Mouse (Mus musculus) liver, embryonic 12.5 days (tissue): ENCODE results near the gene Med13l. TPM values are rescaled to one million over a fixed set of nuclear protein-coding genes. Genes with fewer than 3 reads are reported as not detected.

Source experiments
- ATAC-seq: fragments of 200-750 bp; cut with Nextera tagmentation; 2 replicates; pipeline ENCODE4 v1.8.0; 2017; ENCODE audit warnings: moderate number of reproducible peaks, mild to moderate bottlenecking, moderate library complexity
- H3K27ac ChIP-seq: fragments of 300-500 bp; sonication (generic); 2 replicates; pipeline ENCODE4 v1.5.1; 2016; ENCODE audit warnings: mild to moderate bottlenecking
- H3K27me3 ChIP-seq: fragments of 300-500 bp; sonication (generic); replicated peaks from 2 replicates; pipeline ENCODE4 v1.6.1; 2016; ENCODE audit warnings: mild to moderate bottlenecking, moderate library complexity
- H3K36me3 ChIP-seq: fragments of 300-500 bp; sonication (generic); 2 replicates; pipeline ENCODE4 v1.6.1; 2016; ENCODE audit warnings: mild to moderate bottlenecking, moderate library complexity
- H3K4me1 ChIP-seq: fragments of 300-500 bp; sonication (generic); 2 replicates; pipeline ENCODE4 v1.6.1; 2016
- H3K4me2 ChIP-seq: fragments of 300-500 bp; sonication (generic); 2 replicates; pipeline ENCODE4 v1.6.1; 2016; ENCODE audit warnings: mild to moderate bottlenecking, moderate library complexity
- H3K4me3 ChIP-seq: fragments of 300-500 bp; sonication (generic); 2 replicates; pipeline ENCODE4 v1.5.1; 2016; ENCODE audit warnings: mild to moderate bottlenecking, moderate library complexity
- H3K9ac ChIP-seq: fragments of 300-500 bp; sonication (generic); 2 replicates; pipeline ENCODE4 v1.6.1; 2016; ENCODE audit warnings: mild to moderate bottlenecking, moderate library complexity
- H3K9me3 ChIP-seq: fragments of 300-500 bp; sonication (generic); replicated peaks from 2 replicates; pipeline ENCODE4 v1.6.1; 2016; ENCODE audit warnings: mild to moderate bottlenecking, moderate library complexity
- WGBS: fragments of 180-500 bp; shearing (Covaris S2); methylation state at CpG from one replicate; pipeline ENCODE4 v1.1.7; 2016; ENCODE audit not compliant: insufficient replicate concordance; 5-methylcytosine and 5-hydroxymethylcytosine counted together
- polyA plus RNA-seq: library from polyadenylated mRNA; unstranded; fragments of >200 nt; fragmentation: Nextera tagmentation; extraction: Ambion mirVana; gene quantifications from 2 replicates; pipeline ENCODE4 v1.2.1, GENCODE M21; 2016

Gene Med13l
- polyA plus RNA-seq, 1 experiment from 2014 or later: 13.0 TPM

DNA sequence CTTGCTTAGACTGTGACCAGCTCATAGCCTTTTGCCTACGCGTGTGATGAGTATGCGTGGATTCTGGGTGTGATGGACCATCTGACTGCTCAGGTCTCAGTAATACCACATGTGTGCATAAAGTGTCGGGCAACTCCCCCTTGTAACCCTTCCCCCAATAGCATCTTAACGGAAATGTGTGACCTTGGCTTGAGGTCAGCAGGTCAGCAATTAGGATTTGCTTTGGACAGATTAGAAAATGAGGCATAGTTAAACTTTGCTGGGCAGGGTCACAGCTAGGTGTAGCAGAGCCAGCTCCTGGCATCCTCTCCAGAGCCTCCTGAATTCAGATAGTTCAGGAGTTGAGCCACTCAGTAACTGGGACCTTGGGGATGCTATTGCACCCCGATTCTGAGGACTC is 1.6 kb upstream of the Med13l start:
- peak overlapping the region; percentile 94 for H3K4me3 ChIP-seq

DNA sequence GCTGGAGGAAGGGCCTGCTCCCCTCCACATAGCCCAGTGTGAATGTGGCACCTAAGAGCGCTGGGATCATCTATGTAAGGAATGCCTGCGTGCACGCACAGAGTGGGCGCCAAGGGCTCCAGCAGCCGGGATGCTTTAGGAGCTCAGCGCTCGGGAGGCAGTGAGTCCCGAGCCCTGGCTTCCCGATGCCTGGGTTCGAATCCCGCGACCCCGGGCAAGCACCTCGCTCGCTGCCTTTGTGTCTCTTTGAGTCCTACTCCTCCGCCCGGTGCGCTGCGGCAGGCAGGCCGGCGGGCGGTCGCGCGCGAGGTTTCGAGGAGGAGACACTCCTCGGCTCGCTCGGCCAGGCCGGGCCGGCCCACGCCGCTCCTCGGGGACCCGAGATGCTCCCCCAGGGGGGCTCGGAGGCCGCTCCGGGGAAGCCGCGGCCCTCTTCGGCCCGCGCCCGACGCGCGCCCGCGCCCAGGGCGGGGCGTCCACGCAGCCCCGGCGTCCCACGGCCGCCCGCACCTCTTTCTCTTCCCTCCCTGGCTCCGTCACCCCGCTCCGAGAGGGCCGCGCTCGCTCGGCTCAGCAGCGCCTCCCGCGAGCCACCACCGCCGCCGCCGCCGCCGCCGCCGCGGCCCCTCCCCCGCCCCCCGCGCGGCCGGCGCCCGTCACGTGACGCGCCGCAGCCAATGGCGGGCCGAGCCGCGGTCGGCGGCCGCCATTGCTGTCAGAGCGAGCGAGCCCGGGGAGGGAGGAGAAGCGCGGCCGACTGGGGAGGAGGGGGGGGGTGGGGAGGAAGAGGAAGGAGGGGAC is 695 bp upstream of the Med13l start:
- ATAC-seq: peak; percentile 87
- H3K9me3 ChIP-seq: peaks cover 4% of the 10 kb centered on the region; the same call in 1 of the 2 replicates
- H3K27ac ChIP-seq: peak overlapping the region; percentile 95
- H3K4me2 ChIP-seq: peak overlapping the region; percentile 98
- peaks cover 64% of the 10 kb centered on the region for H3K4me1 ChIP-seq
- H3K36me3 ChIP-seq: peaks cover 7% of the 10 kb centered on the region; the same call in 1 of the 2 replicates
- H3K4me3 ChIP-seq: peak overlapping the region; percentile 94
- 2% methylated on average over 32 of the region's 101 CpGs for WGBS
- peak overlapping the region; percentile 97 for H3K9ac ChIP-seq
- H3K27me3 ChIP-seq: peaks cover 12% of the 10 kb centered on the region

More for the DNA sequence above, 1.6 kb upstream of the Med13l start:
- peaks cover 56% of the 10 kb centered on the region for H3K4me1 ChIP-seq
- peaks cover 12% of the 10 kb centered on the region for H3K27me3 ChIP-seq
- H3K9me3 ChIP-seq: peaks cover 4% of the 10 kb centered on the region; the same call in 1 of the 2 replicates
- H3K27ac ChIP-seq: no peak overlapping the region
- peak overlapping the region; percentile 97; the same call in 1 of the 2 replicates for H3K9ac ChIP-seq
- peaks cover 7% of the 10 kb centered on the region; the same call in 1 of the 2 replicates for H3K36me3 ChIP-seq
- H3K4me2 ChIP-seq: peak overlapping the region; percentile 98
- 72% methylated on average over 6 of the region's 6 CpGs for WGBS
- ATAC-seq: no peak

DNA sequence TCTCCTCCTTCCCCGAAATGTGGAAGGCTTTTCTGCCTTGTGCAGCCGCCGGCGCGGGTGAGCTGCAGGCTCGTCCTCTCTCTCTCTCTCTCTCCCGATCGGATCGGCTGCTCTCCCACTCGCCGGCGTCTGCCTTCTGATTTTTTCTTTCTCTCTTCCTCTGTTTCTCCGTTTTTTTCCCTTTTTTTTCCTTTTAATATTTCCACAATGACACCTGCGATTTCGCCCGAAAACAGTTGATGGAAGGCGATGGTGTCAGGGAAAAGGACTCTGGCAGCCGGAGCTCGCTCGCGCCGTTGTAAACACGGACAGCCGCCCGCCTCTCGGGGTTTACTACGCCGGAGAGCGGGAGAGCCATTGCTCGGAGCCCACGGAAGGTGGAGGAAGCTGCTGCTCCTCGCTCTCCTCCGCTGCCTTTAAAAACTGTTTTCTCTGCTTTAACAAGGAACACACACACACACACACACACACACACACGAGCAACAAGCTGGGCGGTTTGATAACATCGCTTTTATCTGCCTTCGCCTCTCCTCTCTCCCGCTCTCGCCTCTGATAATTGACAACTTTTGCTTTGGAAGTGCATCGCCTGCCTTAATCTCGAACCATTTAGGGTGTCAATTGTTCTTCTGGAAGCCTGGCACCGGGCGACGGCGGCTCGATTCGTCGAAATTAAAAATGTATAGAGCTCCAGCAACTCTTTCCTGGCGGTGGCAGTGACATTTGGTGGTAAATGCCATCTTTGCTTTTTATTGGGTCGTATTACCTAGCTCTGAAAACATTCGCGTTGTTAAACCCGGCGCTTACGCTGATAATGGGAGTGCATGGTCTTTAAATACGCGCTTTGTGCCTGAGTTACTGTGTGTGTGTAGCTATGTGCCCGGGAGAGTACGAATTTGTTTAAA is 858 bp downstream of the Med13l start:
- WGBS: under 1% methylated on average over 59 of the region's 59 CpGs
- ATAC-seq: peak; percentile 19; the same call in 1 of the 2 replicates

GRCm38 (mm10) chr5:118562206-118562605 is 1.7 kb downstream of the Med13l start:
- WGBS: 50% methylated on average over 3 of the region's 3 CpGs
- Histone ChIP-seq H3K36me3 (peaks cover 7% of the 10 kb centered on the region; the same call in 1 of the 2 replicates), H3K27me3 (peaks cover 4% of the 10 kb centered on the region; the same call in 1 of the 2 replicates), H3K4me3 (peak overlapping the region; percentile 94), H3K9me3 (no peaks in the 10 kb centered on the region), H3K27ac (no peak overlapping the region), H3K4me2 (peak overlapping the region; percentile 69), H3K4me1 (peaks cover 68% of the 10 kb centered on the region), H3K9ac (peak overlapping the region; percentile 97)
- ATAC-seq: no peak

More for the DNA sequence above, 858 bp downstream of the Med13l start:
- peaks cover 4% of the 10 kb centered on the region; the same call in 1 of the 2 replicates for H3K27me3 ChIP-seq
- H3K4me3 ChIP-seq: peak overlapping the region; percentile 94
- peaks cover 7% of the 10 kb centered on the region; the same call in 1 of the 2 replicates for H3K36me3 ChIP-seq
- no peaks in the 10 kb centered on the region for H3K9me3 ChIP-seq
- peaks cover 69% of the 10 kb centered on the region for H3K4me1 ChIP-seq
- peak overlapping the region; percentile 95 for H3K27ac ChIP-seq
- peak overlapping the region; percentile 69 for H3K4me2 ChIP-seq
- peak overlapping the region; percentile 97 for H3K9ac ChIP-seq

- peak overlapping the region; percentile 54 for H3K27ac ChIP-seq
- H3K9ac ChIP-seq: peak overlapping the region; percentile 10; the same call in 1 of the 2 replicates
- H3K9me3 ChIP-seq: no peaks in the 10 kb centered on the region
- H3K4me1 ChIP-seq: peaks cover 79% of the 10 kb centered on the region
- peaks cover 3% of the 10 kb centered on the region; the same call in 1 of the 2 replicates for H3K27me3 ChIP-seq
- ATAC-seq: no peak
- peaks cover 7% of the 10 kb centered on the region; the same call in 1 of the 2 replicates for H3K36me3 ChIP-seq
- H3K4me3 ChIP-seq: peak overlapping the region; percentile 31
- H3K4me2 ChIP-seq: peak overlapping the region; percentile 69
- 24% methylated on average over 6 of the region's 6 CpGs for WGBS
Observed at GRCm38 (mm10) chr5:118563590-118563989, 3.1 kb downstream of the Med13l start.

GRCm38 (mm10) chr5:118567395-118567794 is 6.9 kb downstream of the Med13l start:
- Histone ChIP-seq H3K27ac (no peak overlapping the region), H3K9me3 (no peaks in the 10 kb centered on the region), H3K4me3 (no peak overlapping the region), H3K9ac (no peak overlapping the region), H3K36me3 (peaks cover 7% of the 10 kb centered on the region; the same call in 1 of the 2 replicates), H3K4me2 (no peak overlapping the region), H3K27me3 (no peaks in the 10 kb centered on the region), H3K4me1 (peaks cover 96% of the 10 kb centered on the region)
- 74% methylated on average over 7 of the region's 7 CpGs for WGBS
- no peak for ATAC-seq

- no peak overlapping the region for H3K4me3 ChIP-seq
- H3K36me3 ChIP-seq: no peaks in the 10 kb centered on the region
- no peak for ATAC-seq
- peaks cover 94% of the 10 kb centered on the region for H3K4me1 ChIP-seq
- H3K27ac ChIP-seq: no peak overlapping the region; the same call in 1 of the 2 replicates
- no peak overlapping the region for H3K9ac ChIP-seq
- no peak overlapping the region for H3K4me2 ChIP-seq
- 60% methylated on average over 3 of the region's 3 CpGs for WGBS
- no peaks in the 10 kb centered on the region for H3K27me3 ChIP-seq
- H3K9me3 ChIP-seq: no peaks in the 10 kb centered on the region
Observed at GRCm38 (mm10) chr5:118569017-118569416, 8.5 kb downstream of the Med13l start.

- Histone ChIP-seq H3K9me3 (no peaks in the 10 kb centered on the region), H3K4me1 (peaks cover 95% of the 10 kb centered on the region), H3K4me2 (no peak overlapping the region), H3K27me3 (no peaks in the 10 kb centered on the region), H3K36me3 (peaks cover 6% of the 10 kb centered on the region), H3K4me3 (no peak overlapping the region), H3K27ac (no peak overlapping the region), H3K9ac (0 out of 2 replicates have a peak overlapping the region, but pooled peaks have one; percentile 4)
- no peak for ATAC-seq
- WGBS: 80% methylated on average over 20 of the region's 20 CpGs
Observed at GRCm38 (mm10) chr5:118569606-118570580, 9.4 kb downstream of the Med13l start.

DNA sequence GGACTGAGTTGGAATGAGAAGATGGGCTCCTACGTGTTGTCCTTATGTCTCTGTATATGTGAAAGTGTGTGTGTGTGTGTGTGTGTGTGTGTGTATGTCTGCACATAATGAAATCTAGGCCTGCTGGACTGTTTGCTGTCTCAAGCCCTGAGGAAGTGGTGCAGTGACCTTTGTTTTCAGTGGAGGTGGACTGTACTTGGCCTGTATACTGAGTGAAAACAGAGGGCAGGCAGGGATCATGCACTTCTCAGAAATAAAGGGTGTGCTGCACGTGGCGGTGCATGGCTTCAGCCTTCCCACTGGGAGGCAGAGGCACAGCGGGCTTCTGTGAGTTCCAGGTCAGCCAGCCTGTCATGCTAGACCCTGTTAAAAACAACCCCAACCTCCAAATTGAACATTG is 11.0 kb downstream of the Med13l start:
- 72% methylated on average over 4 of the region's 4 CpGs for WGBS
- peaks cover 6% of the 10 kb centered on the region for H3K36me3 ChIP-seq
- H3K4me2 ChIP-seq: no peak overlapping the region
- no peak overlapping the region for H3K27ac ChIP-seq
- H3K4me3 ChIP-seq: no peak overlapping the region
- H3K9ac ChIP-seq: no peak overlapping the region; the same call in 1 of the 2 replicates
- H3K4me1 ChIP-seq: peaks cover 88% of the 10 kb centered on the region
- peak; percentile 36; the same call in 1 of the 2 replicates for ATAC-seq
- no peaks in the 10 kb centered on the region for H3K9me3 ChIP-seq
- H3K27me3 ChIP-seq: no peaks in the 10 kb centered on the region

DNA sequence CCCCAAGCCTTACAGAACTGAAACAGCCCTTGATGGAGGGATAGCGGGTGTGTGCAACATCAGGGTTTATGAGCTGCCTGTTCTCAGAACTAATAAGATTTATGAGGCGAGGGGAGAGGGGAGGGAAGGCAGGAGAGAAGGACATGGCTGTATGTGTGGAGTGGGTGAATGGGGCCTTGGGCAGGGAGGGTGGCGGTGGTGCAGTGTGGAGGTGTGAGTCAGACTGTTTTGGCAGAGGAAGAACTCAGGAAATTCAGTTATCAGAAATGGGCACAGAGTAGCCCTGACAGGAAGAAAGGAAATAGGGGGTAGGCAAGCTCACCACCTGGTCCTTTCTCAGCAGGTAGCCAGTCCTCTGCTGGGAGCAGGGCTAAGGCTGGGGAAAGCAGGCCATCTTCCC is 13.8 kb downstream of the Med13l start:
- no peaks in the 10 kb centered on the region for H3K9me3 ChIP-seq
- WGBS: 53% methylated on average over 3 of the region's 3 CpGs
- H3K27me3 ChIP-seq: no peaks in the 10 kb centered on the region
- peaks cover 7% of the 10 kb centered on the region for H3K36me3 ChIP-seq
- H3K4me3 ChIP-seq: no peak overlapping the region
- no peak overlapping the region for H3K4me2 ChIP-seq
- no peak overlapping the region for H3K27ac ChIP-seq
- peaks cover 80% of the 10 kb centered on the region for H3K4me1 ChIP-seq
- ATAC-seq: no peak
- H3K9ac ChIP-seq: no peak overlapping the region
